Mouse (Mus musculus) gastrocnemius, adult 2 months (tissue): ENCODE measurements around the gene Gtf2h1. TPM values are rescaled to one million over a fixed set of nuclear protein-coding genes. Genes with fewer than 3 reads are reported as not detected.

Experiments
- DNase-seq: peaks from one replicate; pipeline ENCODE4 v3.0.0; 2022
- H3K27ac ChIP-seq: fragments of 200-600 bp; 2 replicates; pipeline ENCODE4 v1.8.1; 2022; ENCODE audit warnings: mild to moderate bottlenecking
- H3K4me3 ChIP-seq: fragments of 200-600 bp; 2 replicates; pipeline ENCODE4 v1.8.1; 2022; ENCODE audit warnings: mild to moderate bottlenecking, moderate library complexity
- CTCF ChIP-seq: fragments of 200-600 bp; IDR thresholded peaks from 2 replicates; pipeline ENCODE4 v1.8.1; 2022; ENCODE audit warnings: antibody characterized with exemption, mild to moderate bottlenecking, moderate library complexity
- intact Hi-C: fragments of 180-260 bp; cut with DNase I; formaldehyde crosslinking; loops from one replicate; pipeline ENCODE4 v1.15.1; 2025
- long read RNA-seq, 2 experiments: library from polyadenylated mRNA; stranded (forward); transcript quantifications; one replicate each; pipeline ENCODE4 v2.0.0; 2021
- total RNA-seq, 2 experiments: library from RNA; stranded (reverse); gene quantifications; 2 replicates each; pipeline ENCODE4 v1.2.3; 2021

Gene Gtf2h1
- 10 to 100 TPM; 17.7 to 18.6 TPM for total RNA-seq
- long read RNA-seq, experiment 1, transcript Gtf2h1-201 (15 exons, 2,736 nt) = major isoform, 17 of 19 reads
- long read RNA-seq, experiment 1, partial matches to known transcripts = 1 of 19 reads
- long read RNA-seq, experiment 1, other reads (novel, unspliced or antisense) = 1 of 19 reads
- long read RNA-seq, experiment 2, transcript Gtf2h1-201 (15 exons, 2,736 nt) = major isoform, 21 of 23 reads
- long read RNA-seq, experiment 2, partial matches to known transcripts = 0 of 23 reads
- long read RNA-seq, experiment 2, other reads (novel, unspliced or antisense) = 2 of 23 reads

GRCm38 (mm10) chr7:46795287-46796205 lies at the start of gene Gtf2h1, which contains the start of gene Hps5:
TSS of gene Gtf2h1 (plus strand) at chr7:46796103.
TSS of gene Hps5 (minus strand) at chr7:46796064.
- intact Hi-C loops = loop anchor here (2.0 to 10.0 kb wide), 2 partner anchors 51 to 119 kb away; partner anchors contain the start of gene Tsg101
- Histone ChIP-seq H3K4me3 (peak within 1 kb of the TSS; percentile 97), H3K27ac (peak within 1 kb of the TSS; percentile 98)
- peak; percentile 99 for DNase-seq
- TF ChIP-seq CTCF = no peak

- Histone ChIP-seq H3K4me3 (no peak overlapping the region), H3K27ac (peak overlapping the region; percentile 56)
- no peak for TF ChIP-seq CTCF
- peak; percentile 57 for DNase-seq
- intact Hi-C loops = no loop called here
Measured at GRCm38 (mm10) chr7:46746381-46746780, 49.5 kb upstream of the Gtf2h1 start.

GRCm38 (mm10) chr7:46748459-46748858 lies 47.4 kb upstream of the Gtf2h1 start:
- peak overlapping the region; percentile 40 for H3K27ac ChIP-seq
- DNase-seq = peak; percentile 39
- no peak overlapping the region for H3K4me3 ChIP-seq
- intact Hi-C loops = no loop called here
- TF ChIP-seq CTCF = no peak

GRCm38 (mm10) chr7:46751490-46751889 lies 44.4 kb upstream of the Gtf2h1 start, which contains the start of gene Saa2:
TSS of gene Saa2 (plus strand) at chr7:46751790.
- intact Hi-C loops = no loop called here
- DNase-seq = no peak
- TF ChIP-seq CTCF = no peak
- no peak within 1 kb of the TSS for H3K27ac ChIP-seq
- H3K4me3 ChIP-seq = no peak within 1 kb of the TSS

- intact Hi-C loops = no loop called here
- Histone ChIP-seq H3K27ac (peak overlapping the region; percentile 20; the same call in 1 of the 2 replicates), H3K4me3 (no peak overlapping the region)
- DNase-seq = peak; percentile 35
- TF ChIP-seq CTCF = no peak
Measured at GRCm38 (mm10) chr7:46761049-46761795, 34.7 kb upstream of the Gtf2h1 start.

- no peak for DNase-seq
- intact Hi-C loops = no loop called here
- Histone ChIP-seq H3K27ac (no peak overlapping the region), H3K4me3 (no peak overlapping the region)
- no peak for TF ChIP-seq CTCF
Measured at GRCm38 (mm10) chr7:46762601-46763000, 33.3 kb upstream of the Gtf2h1 start.

GRCm38 (mm10) chr7:46764672-46765071 lies 31.2 kb upstream of the Gtf2h1 start:
- intact Hi-C loops = no loop called here
- H3K4me3 ChIP-seq = no peak overlapping the region
- no peak overlapping the region for H3K27ac ChIP-seq
- DNase-seq = no peak
- no peak for TF ChIP-seq CTCF

- no peak for TF ChIP-seq CTCF
- Histone ChIP-seq H3K4me3 (no peak overlapping the region), H3K27ac (no peak overlapping the region)
- intact Hi-C loops = loop anchor here (1.0 kb wide), 1 partner anchor 52 kb away; the partner anchor contains the start of gene Saa3
- DNase-seq = no peak
Measured at GRCm38 (mm10) chr7:46767371-46767770, 28.5 kb upstream of the Gtf2h1 start.

GRCm38 (mm10) chr7:46768451-46768850 lies 27.5 kb upstream of the Gtf2h1 start:
- H3K27ac ChIP-seq = no peak overlapping the region
- intact Hi-C loops = no loop called here
- DNase-seq = no peak
- TF ChIP-seq CTCF = no peak
- no peak overlapping the region for H3K4me3 ChIP-seq

GRCm38 (mm10) chr7:46770706-46771105 lies 25.2 kb upstream of the Gtf2h1 start:
- Histone ChIP-seq H3K4me3 (no peak overlapping the region), H3K27ac (no peak overlapping the region)
- intact Hi-C loops = no loop called here
- DNase-seq = peak; percentile 61
- TF ChIP-seq CTCF = peak; percentile 91

- TF ChIP-seq CTCF = no peak
- Histone ChIP-seq H3K27ac (peak overlapping the region; percentile 51), H3K4me3 (no peak overlapping the region)
- no peak for DNase-seq
- intact Hi-C loops = no loop called here
Measured at GRCm38 (mm10) chr7:46789177-46789849, 6.6 kb upstream of the Gtf2h1 start.

GRCm38 (mm10) chr7:46793871-46794270 lies 2.0 kb upstream of the Gtf2h1 start:
- no peak for TF ChIP-seq CTCF
- no peak for DNase-seq
- no peak overlapping the region for H3K4me3 ChIP-seq
- peak overlapping the region; percentile 98 for H3K27ac ChIP-seq
- intact Hi-C loops = loop anchor here (10.0 kb wide), 1 partner anchor 121 kb away; the partner anchor contains the start of gene Tsg101
